Mouse (Mus musculus): ENCODE results near the gene Tor1aip1. TPM values are rescaled to one million over a fixed set of nuclear protein-coding genes. Genes with fewer than 3 reads are reported as not detected.

Gene Tor1aip1
- polyA plus RNA-seq (2015; fragmentation: Nextera tagmentation; extraction: Ambion mirVana), result 21.0 and 23.8 TPM in 2 replicates

- peak; percentile 97 for ATAC-seq (ENCODE audit: low FRiP score, low read depth)
- Histone ChIP-seq H3K36me3 (peaks cover 19% of the 10 kb centered on the region), H3K27ac (replicated peaks) (peak within 1 kb of the TSS; percentile 99), H3K4me3 (peak within 1 kb of the TSS; percentile 82), H3K9ac (peak within 1 kb of the TSS; percentile 82), H3K9me3 (no peaks in the 10 kb centered on the region), H3K27me3 (no peaks in the 10 kb centered on the region), H3K4me2 (peak within 1 kb of the TSS; percentile 63), H3K4me1 (replicated peaks) (peaks cover 16% of the 10 kb centered on the region)
- WGBS, result under 1% methylated on average over 58 of the region's 59 CpGs
These were observed at the start of gene Tor1aip1 for GRCm38 (mm10) chr1:156035930-156036737. Gene Tor1aip1, minus strand, starts transcription at chr1:156036480.

DNA sequence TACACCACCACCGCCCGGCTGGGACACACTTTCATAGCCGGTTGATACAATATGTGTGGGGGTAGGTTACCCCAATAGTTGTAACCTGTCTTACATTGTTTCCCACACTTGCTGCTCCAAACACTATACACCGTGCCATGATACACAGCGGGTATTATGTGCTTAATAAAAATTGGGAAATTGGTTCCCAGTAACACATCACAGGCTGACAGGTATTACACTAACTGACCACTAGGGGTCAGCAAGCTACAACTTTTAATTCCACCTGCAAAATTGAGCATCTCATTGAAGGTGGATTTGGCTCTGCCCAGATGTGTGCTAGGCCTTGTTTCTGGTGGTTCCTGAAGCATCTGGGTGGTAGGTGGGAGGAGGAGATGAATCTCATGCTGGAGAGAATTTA lies 49.5 kb upstream of the Tor1aip1 start:
- Histone ChIP-seq H3K27me3 (no peaks in the 10 kb centered on the region), H3K4me2 (no peak overlapping the region), H3K9ac (no peak overlapping the region), H3K9me3 (no peaks in the 10 kb centered on the region), H3K27ac (replicated peaks) (no peak overlapping the region), H3K4me3 (no peak overlapping the region), H3K36me3 (no peaks in the 10 kb centered on the region), H3K4me1 (replicated peaks) (no peaks in the 10 kb centered on the region; the same call in 1 of the 2 replicates)
- 59% methylated on average over 5 of the region's 5 CpGs for WGBS
- ATAC-seq (ENCODE audit: low FRiP score, low read depth), result peak; percentile 67; the same call in 1 of the 2 replicates

- 77% methylated on average over 3 of the region's 3 CpGs for WGBS
- ATAC-seq (ENCODE audit: low FRiP score, low read depth), result no peak
- H3K4me2 ChIP-seq, result no peak overlapping the region
These were observed 48.3 kb upstream of the Tor1aip1 start for GRCm38 (mm10) chr1:156084603-156085002.

DNA sequence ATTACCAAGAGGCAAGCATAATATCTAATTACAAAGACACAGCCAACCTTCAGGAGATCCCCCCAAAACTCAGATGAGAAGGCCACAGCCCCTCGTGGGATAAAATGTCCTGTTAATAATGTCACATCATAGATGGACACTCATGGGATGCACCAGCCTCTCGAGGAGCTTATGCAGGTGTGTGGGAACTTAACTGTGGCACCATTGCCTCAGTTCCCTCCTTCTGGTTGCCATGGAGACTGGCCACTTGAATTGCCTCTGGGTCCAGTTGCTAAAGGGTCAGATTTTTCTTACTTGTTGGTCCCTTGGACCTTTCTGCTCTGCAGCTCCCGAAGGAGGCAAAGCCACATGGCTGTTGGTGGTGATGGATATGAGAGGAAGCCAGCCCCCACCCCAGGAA lies 41.4 kb upstream of the Tor1aip1 start:
- Histone ChIP-seq H3K36me3 (no peaks in the 10 kb centered on the region), H3K27ac (replicated peaks) (no peak overlapping the region), H3K4me3 (no peak overlapping the region), H3K9ac (no peak overlapping the region), H3K4me1 (replicated peaks) (no peaks in the 10 kb centered on the region), H3K9me3 (no peaks in the 10 kb centered on the region), H3K4me2 (no peak overlapping the region), H3K27me3 (no peaks in the 10 kb centered on the region)
- 66% methylated on average over 3 of the region's 3 CpGs for WGBS
- no peak for ATAC-seq (ENCODE audit: low FRiP score, low read depth)

More at GRCm38 (mm10) chr1:156084603-156085002, 48.3 kb upstream of the Tor1aip1 start:
- Histone ChIP-seq H3K9me3 (no peaks in the 10 kb centered on the region), H3K9ac (no peak overlapping the region), H3K27me3 (no peaks in the 10 kb centered on the region), H3K4me1 (replicated peaks) (no peaks in the 10 kb centered on the region), H3K36me3 (no peaks in the 10 kb centered on the region), H3K27ac (replicated peaks) (no peak overlapping the region), H3K4me3 (no peak overlapping the region)

DNA sequence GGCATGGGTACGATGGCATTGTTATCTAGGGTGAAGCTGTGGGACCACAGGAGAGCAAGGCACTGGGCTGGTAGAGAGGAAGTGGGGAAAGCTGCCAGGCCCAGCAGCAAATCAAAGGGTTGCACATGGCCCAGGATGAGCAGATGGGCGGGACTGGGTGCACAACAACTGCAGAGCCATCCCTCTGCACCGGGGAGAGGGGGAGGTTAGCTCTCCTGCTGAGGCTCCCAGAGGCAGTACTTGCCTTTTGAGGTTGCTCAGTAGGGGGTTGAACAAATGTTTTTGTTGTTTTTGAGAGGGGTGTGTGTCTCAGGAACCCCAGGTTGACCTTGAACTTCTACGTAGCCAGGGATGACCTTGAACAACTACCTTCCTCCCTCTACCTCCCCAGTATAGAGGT lies 40.2 kb upstream of the Tor1aip1 start:
- WGBS, result 53% methylated on average over 4 of the region's 4 CpGs
- no peak overlapping the region for H3K4me2 ChIP-seq
- no peak overlapping the region for H3K4me3 ChIP-seq
- H3K27ac ChIP-seq (replicated peaks), result no peak overlapping the region
- H3K4me1 ChIP-seq (replicated peaks), result no peaks in the 10 kb centered on the region
- no peaks in the 10 kb centered on the region for H3K36me3 ChIP-seq
- H3K9me3 ChIP-seq, result no peaks in the 10 kb centered on the region
- no peaks in the 10 kb centered on the region for H3K27me3 ChIP-seq
- no peak overlapping the region for H3K9ac ChIP-seq
- no peak for ATAC-seq (ENCODE audit: low FRiP score, low read depth)

GRCm38 (mm10) chr1:156074575-156074974 lies 38.3 kb upstream of the Tor1aip1 start:
- no peak overlapping the region for H3K9ac ChIP-seq
- ATAC-seq (ENCODE audit: low FRiP score, low read depth), result no peak
- no peaks in the 10 kb centered on the region for H3K36me3 ChIP-seq
- WGBS, result 62% methylated on average over 8 of the region's 8 CpGs
- no peaks in the 10 kb centered on the region for H3K27me3 ChIP-seq
- H3K4me3 ChIP-seq, result no peak overlapping the region
- no peaks in the 10 kb centered on the region for H3K4me1 ChIP-seq (replicated peaks)
- no peak overlapping the region for H3K4me2 ChIP-seq
- no peaks in the 10 kb centered on the region for H3K9me3 ChIP-seq
- no peak overlapping the region for H3K27ac ChIP-seq (replicated peaks)

DNA sequence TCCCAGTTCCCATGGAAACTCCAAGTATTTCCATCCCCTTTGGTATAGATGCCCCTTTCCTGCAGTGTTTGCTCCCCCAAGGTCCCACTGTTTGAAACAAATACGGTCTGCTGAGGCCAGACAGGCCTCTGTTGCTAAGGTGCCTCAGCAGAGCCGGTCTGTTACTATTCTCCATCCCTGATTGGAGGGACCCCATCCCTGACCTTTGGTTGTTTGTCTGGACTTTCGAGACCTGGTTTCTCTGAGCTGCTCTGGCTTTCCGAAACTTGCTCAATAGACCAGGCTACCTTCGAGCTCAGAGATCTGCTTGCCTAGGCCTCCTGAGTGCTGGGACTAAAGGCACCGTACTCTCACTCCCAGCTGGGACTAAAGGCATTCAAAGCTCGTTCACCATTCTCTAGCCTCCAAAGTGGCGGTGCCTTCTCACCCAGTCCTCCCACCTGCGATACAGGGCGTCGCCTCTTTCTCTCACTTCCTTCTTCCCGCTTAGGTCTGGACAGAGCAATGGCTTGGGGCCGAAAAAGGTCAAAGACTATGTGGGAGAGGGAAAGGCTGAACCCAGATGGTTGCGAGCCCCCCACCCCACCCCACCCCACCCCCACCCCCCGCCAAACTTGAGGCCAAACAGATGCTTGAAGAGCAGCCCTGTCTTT lies 37.0 kb upstream of the Tor1aip1 start:
- Histone ChIP-seq H3K4me3 (no peak overlapping the region), H3K9me3 (no peaks in the 10 kb centered on the region), H3K36me3 (no peaks in the 10 kb centered on the region), H3K27ac (replicated peaks) (no peak overlapping the region), H3K27me3 (no peaks in the 10 kb centered on the region), H3K4me2 (no peak overlapping the region), H3K4me1 (replicated peaks) (no peaks in the 10 kb centered on the region), H3K9ac (no peak overlapping the region)
- ATAC-seq (ENCODE audit: low FRiP score, low read depth), result no peak
- WGBS, result 62% methylated on average over 15 of the region's 15 CpGs

GRCm38 (mm10) chr1:156070106-156070505 lies 33.8 kb upstream of the Tor1aip1 start:
- Histone ChIP-seq H3K36me3 (peaks cover 10% of the 10 kb centered on the region), H3K4me3 (no peak overlapping the region), H3K9me3 (no peaks in the 10 kb centered on the region), H3K4me1 (replicated peaks) (no peaks in the 10 kb centered on the region), H3K9ac (no peak overlapping the region), H3K4me2 (no peak overlapping the region), H3K27ac (replicated peaks) (no peak overlapping the region), H3K27me3 (no peaks in the 10 kb centered on the region)
- WGBS, result 91% methylated on average over 14 of the region's 14 CpGs
- ATAC-seq (ENCODE audit: low FRiP score, low read depth), result no peak

- Histone ChIP-seq H3K4me1 (replicated peaks) (no peaks in the 10 kb centered on the region), H3K9ac (no peak overlapping the region), H3K4me2 (no peak overlapping the region), H3K27me3 (no peaks in the 10 kb centered on the region), H3K36me3 (peaks cover 29% of the 10 kb centered on the region), H3K27ac (replicated peaks) (no peak overlapping the region), H3K9me3 (no peaks in the 10 kb centered on the region), H3K4me3 (no peak overlapping the region)
- ATAC-seq (ENCODE audit: low FRiP score, low read depth), result no peak
- 67% methylated on average over 3 of the region's 3 CpGs for WGBS
These were observed 29.9 kb upstream of the Tor1aip1 start for GRCm38 (mm10) chr1:156066133-156066532.

DNA sequence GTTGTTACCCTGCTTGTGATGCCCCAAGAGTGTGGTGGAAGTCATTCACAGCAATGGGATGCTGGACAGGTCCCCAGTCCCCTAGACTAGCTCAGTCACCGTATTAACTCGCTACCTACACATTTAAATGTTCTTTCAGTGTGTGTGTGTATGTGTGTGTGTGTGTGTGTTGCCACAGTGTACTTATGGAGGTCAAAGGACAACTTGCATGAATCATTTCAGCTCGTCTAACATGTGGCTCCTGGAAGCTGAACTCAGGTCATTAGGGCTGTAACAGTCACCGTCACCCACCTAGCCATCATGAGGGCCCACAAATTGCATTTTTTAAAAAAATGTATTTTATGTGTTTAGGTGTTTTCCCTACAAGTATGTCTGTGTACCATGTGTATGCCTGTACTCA lies 25.9 kb upstream of the Tor1aip1 start:
- WGBS, result 93% methylated on average over 4 of the region's 4 CpGs

DNA sequence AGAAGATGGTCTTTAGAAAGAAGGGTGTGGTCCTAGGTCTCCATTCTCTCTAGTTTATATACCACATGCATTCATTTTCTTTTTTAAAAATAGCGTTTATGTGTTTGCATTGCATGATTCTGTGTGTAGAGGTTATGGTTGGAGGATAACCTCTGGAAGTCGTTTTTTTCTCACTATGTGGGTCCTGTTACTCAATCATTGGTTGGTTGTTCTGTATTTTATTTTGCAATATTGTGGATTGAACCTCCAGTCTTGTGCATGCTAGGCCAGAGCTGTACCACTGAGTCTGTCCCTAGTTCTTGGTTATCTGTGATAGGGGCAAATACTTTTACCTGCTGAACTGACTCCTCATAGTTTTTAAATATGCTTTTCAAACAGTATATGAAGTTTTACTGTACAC lies 21.9 kb upstream of the Tor1aip1 start:
- H3K36me3 ChIP-seq, result peaks cover 8% of the 10 kb centered on the region; the same call in 1 of the 2 replicates
- H3K4me1 ChIP-seq (replicated peaks), result no peaks in the 10 kb centered on the region
- no peak for ATAC-seq (ENCODE audit: low FRiP score, low read depth)
- no peak overlapping the region for H3K27ac ChIP-seq (replicated peaks)
- H3K4me3 ChIP-seq, result no peak overlapping the region
- no peaks in the 10 kb centered on the region for H3K9me3 ChIP-seq
- H3K9ac ChIP-seq, result no peak overlapping the region
- WGBS, result 96% methylated on average over 2 of the region's 2 CpGs
- no peaks in the 10 kb centered on the region for H3K27me3 ChIP-seq
- no peak overlapping the region for H3K4me2 ChIP-seq

More for the DNA sequence above, 25.9 kb upstream of the Tor1aip1 start:
- H3K27ac ChIP-seq (replicated peaks), result no peak overlapping the region
- no peak overlapping the region for H3K9ac ChIP-seq
- no peak overlapping the region for H3K4me2 ChIP-seq
- H3K9me3 ChIP-seq, result no peaks in the 10 kb centered on the region
- no peak for ATAC-seq (ENCODE audit: low FRiP score, low read depth)
- no peaks in the 10 kb centered on the region for H3K4me1 ChIP-seq (replicated peaks)
- peaks cover 29% of the 10 kb centered on the region for H3K36me3 ChIP-seq
- no peak overlapping the region for H3K4me3 ChIP-seq
- no peaks in the 10 kb centered on the region for H3K27me3 ChIP-seq

- Histone ChIP-seq H3K36me3 (peaks cover 21% of the 10 kb centered on the region), H3K4me3 (no peak overlapping the region), H3K4me2 (no peak overlapping the region), H3K4me1 (replicated peaks) (peaks cover 20% of the 10 kb centered on the region), H3K9me3 (no peaks in the 10 kb centered on the region), H3K9ac (no peak overlapping the region), H3K27ac (replicated peaks) (no peak overlapping the region), H3K27me3 (no peaks in the 10 kb centered on the region)
- ATAC-seq (ENCODE audit: low FRiP score, low read depth), result no peak
- 89% methylated on average over 3 of the region's 3 CpGs for WGBS
These were observed 10.4 kb upstream of the Tor1aip1 start for GRCm38 (mm10) chr1:156046688-156047087.
